Mouse (Mus musculus) myocyte (in vitro differentiated cells): ENCODE data around the gene Agpat1.

Source experiments
- CEBPB ChIP-seq: IDR thresholded peaks from 2 replicates; pipeline ENCODE4 v1.6.1; 2011; ENCODE audit warnings: mild to moderate bottlenecking, moderate library complexity; ENCODE audit not compliant: poor library complexity, insufficient read depth, severe bottlenecking
- E2F4 ChIP-seq: IDR thresholded peaks from one replicate; pipeline ENCODE4 v1.6.1; 2011; ENCODE audit warnings: mild to moderate bottlenecking, control low read depth, moderate library complexity; ENCODE audit not compliant: insufficient read depth
- MAX ChIP-seq: IDR thresholded peaks from one replicate; pipeline ENCODE4 v1.6.1; 2011; ENCODE audit warnings: low read depth, mild to moderate bottlenecking, control low read depth
- MYOD1 ChIP-seq, 3 experiments: IDR thresholded peaks; one replicate each; pipeline ENCODE4 v1.6.1; 2011; ENCODE audit warnings: control low read depth in 2 of 3, low read depth in 2 of 3, mild to moderate bottlenecking in 2 of 3, moderate library complexity in 1 of 3; ENCODE audit not compliant: insufficient read length in 2 of 3, control insufficient read depth in 1 of 3
- MYOG ChIP-seq, 3 experiments: IDR thresholded peaks; one replicate each; pipeline ENCODE4 v1.6.1; 2011; ENCODE audit warnings: control low read depth in 2 of 3, low read depth in 2 of 3, mild to moderate bottlenecking in 2 of 3; ENCODE audit not compliant: insufficient read length in 2 of 3, control insufficient read depth in 1 of 3, insufficient read depth in 1 of 3
- POLR2A ChIP-seq: IDR thresholded peaks from one replicate; pipeline ENCODE4 v1.6.1; 2011; ENCODE audit warnings: low read depth, mild to moderate bottlenecking, control low read depth, moderate library complexity; ENCODE audit not compliant: insufficient read length
- TCF12 ChIP-seq: IDR thresholded peaks from one replicate; pipeline ENCODE4 v1.6.1; 2011; ENCODE audit warnings: mild to moderate bottlenecking, control low read depth; ENCODE audit not compliant: poor library complexity, insufficient read depth, severe bottlenecking
- USF1 ChIP-seq: IDR thresholded peaks from one replicate; pipeline ENCODE4 v1.6.1; 2011; ENCODE audit warnings: low read depth, mild to moderate bottlenecking, control low read depth, moderate library complexity

DNA sequence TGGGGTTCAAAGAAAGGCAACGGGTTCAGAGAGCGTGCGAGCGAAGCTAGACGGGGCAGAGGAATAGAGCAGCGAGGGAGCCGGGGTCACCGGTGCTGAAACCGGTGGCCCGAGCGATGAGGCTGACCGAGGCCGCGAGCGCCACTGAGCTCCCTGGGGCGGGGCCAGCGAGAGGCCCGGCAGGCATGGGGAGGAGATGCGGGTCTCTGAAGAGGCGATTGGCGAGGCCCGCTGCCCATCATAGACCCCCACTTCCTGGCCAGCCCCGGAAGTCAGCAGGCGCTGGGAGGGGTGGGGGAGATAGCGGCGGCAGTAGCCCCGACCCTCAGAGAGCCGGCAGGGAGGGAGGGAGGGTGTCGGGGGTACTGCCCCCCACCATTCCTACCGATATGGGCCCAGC, 1.5 kb downstream of the Agpat1 start:
- TF ChIP-seq USF1 (no peak), POLR2A (peak; percentile 94), MAX (no peak), MYOG (IDR thresholded peaks at IDR 0.05; ENCODE audit: control insufficient read depth in 1 of 3, insufficient read depth in 1 of 3, insufficient read length in 2 of 3, low read depth in 2 of 3) (no peak), E2F4 (no peak), TCF12 (no peak), MYOD1 (IDR thresholded peaks at IDR 0.05; ENCODE audit: control insufficient read depth in 1 of 3, insufficient read length in 2 of 3, low read depth in 2 of 3) (no peak), CEBPB (no peak)
